Mouse (Mus musculus) stomach, adult 2 months (tissue): ENCODE data around the gene Pitx1. TPM values are rescaled to one million over a fixed set of nuclear protein-coding genes. Genes with fewer than 3 reads are reported as not detected.

ENCODE experiments used
- polyA plus RNA-seq: library from polyadenylated mRNA; depleted of rRNA; stranded (reverse); fragments of >200 nt; gene quantifications from 2 replicates; pipeline ENCODE4 v1.2.3, GENCODE M21; 2012; rRNA removed

The Pitx1 gene
- polyA plus RNA-seq, result 126 and 285 TPM in 2 replicates

DNA sequence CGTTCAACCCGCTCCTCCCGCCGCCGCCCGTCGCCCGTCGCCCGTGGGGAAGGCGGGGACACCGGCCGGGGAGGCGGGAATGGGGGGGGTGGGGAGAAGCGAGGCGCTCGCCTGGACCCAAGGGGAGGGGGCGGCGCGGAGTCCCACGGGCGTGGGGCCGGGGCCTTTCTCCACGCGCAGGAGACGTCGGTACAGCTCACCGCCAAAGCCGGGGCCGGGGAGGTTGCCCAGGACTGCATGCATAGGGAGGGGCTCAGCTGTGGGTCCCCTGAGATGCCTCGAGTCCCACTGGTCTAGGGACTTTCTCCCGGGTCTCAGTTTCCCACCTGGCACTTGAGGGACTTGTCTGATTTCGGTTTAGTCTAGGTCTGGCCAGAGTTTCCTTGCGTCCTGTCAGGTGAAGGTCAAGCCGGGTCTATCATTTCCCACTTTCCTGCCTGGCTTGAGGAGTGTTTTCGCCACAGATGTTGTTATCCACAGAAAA lies at the start of gene Pitx1:
Pitx1 (minus strand) TSS at position 51 of the 484 bp plus-strand sequence.

DNA sequence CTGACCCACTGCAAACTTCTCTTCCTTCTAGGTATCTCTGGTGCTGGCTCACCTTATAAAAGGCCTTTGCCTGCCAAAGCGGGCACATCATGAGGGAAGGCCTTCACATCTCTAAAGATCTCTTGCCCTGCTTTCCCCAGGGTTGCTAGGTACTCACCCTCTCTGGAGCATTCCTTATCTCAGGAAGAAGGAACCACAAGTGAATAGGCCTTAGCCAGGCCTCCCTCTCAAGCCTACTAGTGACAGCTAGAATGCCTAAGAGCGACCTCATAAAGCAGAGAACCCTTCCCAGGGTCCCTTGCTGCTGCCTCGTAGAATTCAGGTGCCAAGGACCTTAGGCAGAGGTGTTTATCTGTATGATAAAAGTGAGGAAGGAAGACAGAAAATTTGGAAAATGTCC lies 51.7 kb downstream of the Pitx1 start, which contains the start of gene Catsper3:
Catsper3 (plus strand) TSS at position 301 of the 400 bp plus-strand sequence.

Other genes starting within 250 kb of the Pitx1 start
- 8.4 and 8.8 TPM in 2 replicates for gene B4galt7, start 236.3 kb downstream of the Pitx1 start, polyA plus RNA-seq
- 3.0 and 5.5 TPM in 2 replicates for gene Caml, start 213.2 kb downstream of the Pitx1 start, polyA plus RNA-seq
- gene Ddx46, start 201.2 kb downstream of the Pitx1 start, polyA plus RNA-seq, result 2.4 and 3.5 TPM in 2 replicates
- gene B230219D22Rik, start 143.1 kb downstream of the Pitx1 start, polyA plus RNA-seq, result 3.6 and 5.1 TPM in 2 replicates
- 13.7 and 20.4 TPM in 2 replicates for gene Txndc15, start 121.5 kb downstream of the Pitx1 start, polyA plus RNA-seq
- 10.5 and 14.5 TPM in 2 replicates for gene Pcbd2, start 108.8 kb downstream of the Pitx1 start, polyA plus RNA-seq
- not detected in 2 replicates for gene Catsper3, start 51.6 kb downstream of the Pitx1 start, polyA plus RNA-seq